Mouse (Mus musculus) cerebellum, adult 9-11 months (tissue): ENCODE measurements at regions not wholly inside any gene's neighbourhood (a gene's known extent, or its start where the extent isn't known, plus 50 kb on each side); places are given as distances from the start of the nearest gene placed in this dataset.

Experiments used
- DNase-seq: peaks from one replicate; pipeline ENCODE4 v3.0.0; 2022

DNA sequence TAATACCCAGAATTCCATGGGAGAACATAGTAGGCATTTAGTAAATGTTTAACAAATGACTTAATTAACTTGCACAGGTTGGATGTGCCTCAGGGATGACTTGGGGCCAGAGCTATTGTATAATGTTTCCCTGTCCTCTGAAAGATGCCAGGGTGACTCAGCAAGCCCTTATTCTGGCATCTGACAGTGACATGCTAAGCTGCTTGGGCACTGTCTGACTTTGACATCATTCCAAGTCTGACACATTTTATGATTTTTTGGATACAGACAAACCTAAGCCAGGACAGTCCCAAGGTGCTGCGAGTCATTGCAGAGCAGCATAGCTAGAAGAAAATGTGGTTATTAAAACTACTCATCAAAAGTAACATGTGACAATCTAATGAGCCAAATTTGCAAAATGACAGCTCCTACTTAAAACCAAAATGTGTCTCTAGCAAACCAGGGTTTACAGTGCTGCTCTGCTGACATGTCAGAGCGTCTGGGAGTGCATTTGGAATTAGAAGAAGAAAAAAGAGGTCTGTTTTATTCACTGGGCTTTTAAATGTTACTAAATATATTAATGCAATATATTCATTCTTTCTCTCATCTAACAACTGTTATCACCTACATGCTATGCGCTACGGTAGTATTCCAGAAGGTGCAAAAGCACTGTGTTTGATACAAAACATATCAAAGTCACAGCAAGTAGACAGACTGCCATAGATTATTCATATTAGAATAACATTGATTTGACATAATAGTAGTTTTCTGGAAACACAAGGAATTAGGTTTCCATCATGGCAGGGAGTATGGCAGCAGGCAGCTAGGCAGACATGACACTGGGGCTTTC, 64.1 kb upstream of the Klf12 start:
- no peak for DNase-seq

DNA sequence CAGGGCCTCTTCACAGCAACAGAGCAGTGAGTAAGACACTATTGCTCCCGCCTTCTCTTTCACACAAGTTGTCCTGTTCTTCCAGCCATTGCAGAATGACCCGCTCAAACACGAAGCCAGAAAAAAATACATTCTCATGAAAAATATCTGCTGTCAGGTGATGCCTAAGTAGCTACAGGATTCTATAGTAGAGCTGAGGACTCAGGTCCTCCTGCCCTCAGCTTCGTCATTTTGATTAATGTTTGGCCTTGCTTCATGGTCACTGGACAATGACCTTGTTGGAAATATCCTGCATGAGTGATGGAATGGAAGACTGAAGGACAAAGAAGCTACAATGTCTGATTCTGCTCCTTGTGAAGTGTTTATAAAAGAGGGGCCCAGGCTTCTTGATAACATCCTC, 52.4 kb upstream of the Klf12 start:
- DNase-seq: no peak
